Mouse (Mus musculus) ES-Bruce4 (cell line): ENCODE measurements at regions not wholly inside any gene's neighbourhood (a gene's known extent, or its start where the extent isn't known, plus 50 kb on each side); places are given as distances from the start of the nearest gene placed in this dataset.

Source experiments
- CTCF ChIP-seq: IDR thresholded peaks from one replicate; pipeline ENCODE4 v1.8.1; 2011; ENCODE audit warnings: low read depth, low read length
- POLR2A ChIP-seq: IDR thresholded peaks from one replicate; pipeline ENCODE4 v1.8.1; 2011; ENCODE audit warnings: low read length; ENCODE audit not compliant: insufficient read depth

GRCm38 (mm10) chr19:56131556-56131955 lies 155.4 kb upstream of the Habp2 start:
- no peak for TF ChIP-seq CTCF
- no peak for TF ChIP-seq POLR2A
